Mouse (Mus musculus) embryonic fibroblast, embryonic 13.5 days (primary cell): ENCODE measurements at regions not wholly inside any gene's neighbourhood (a gene's known extent, or its start where the extent isn't known, plus 50 kb on each side); places are given as distances from the start of the nearest gene placed in this dataset.

Experiments
- H3K27ac ChIP-seq: 2 replicates; pipeline ENCODE4 v1.5.1; 2012; ENCODE audit warnings: low read length, control low read depth, inconsistent platforms; ENCODE audit not compliant: insufficient read depth
- H3K4me1 ChIP-seq: 2 replicates; pipeline ENCODE4 v1.6.1; 2011; ENCODE audit warnings: low read length; ENCODE audit not compliant: control insufficient read depth, insufficient read depth
- H3K4me3 ChIP-seq: 2 replicates; pipeline ENCODE4 v1.5.1; 2011; ENCODE audit warnings: mild to moderate bottlenecking, control low read depth, low read length; ENCODE audit not compliant: insufficient read depth
- CTCF ChIP-seq: IDR thresholded peaks from 2 replicates; pipeline ENCODE4 v1.5.1; 2011; ENCODE audit warnings: mild to moderate bottlenecking, control low read depth, low read length, moderate library complexity, borderline replicate concordance; ENCODE audit not compliant: insufficient read depth
- POLR2A ChIP-seq: IDR thresholded peaks from 2 replicates; pipeline ENCODE4 v1.6.1; 2011; ENCODE audit warnings: low read depth, mild to moderate bottlenecking, control low read depth, low read length, moderate library complexity

DNA sequence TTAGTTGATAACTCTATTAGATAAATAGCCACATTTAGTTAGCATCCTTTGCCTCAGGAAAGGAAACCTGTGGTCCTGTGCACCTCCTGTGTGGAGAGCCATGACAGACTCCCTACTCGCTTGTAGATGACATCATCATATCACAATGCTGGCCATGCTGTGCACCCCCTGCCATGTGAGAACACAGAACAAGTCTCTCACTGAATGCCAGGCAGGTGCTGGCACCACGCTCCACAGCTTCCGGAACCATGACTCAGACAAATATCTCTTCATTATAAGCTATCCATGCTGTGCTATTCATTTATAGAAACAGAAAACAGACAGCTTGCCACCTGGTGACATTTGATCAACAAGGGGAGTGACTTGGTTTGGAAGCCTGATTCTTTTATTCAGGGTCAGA is 349.1 kb upstream of the Tmc3 start:
- H3K4me1 ChIP-seq = peaks cover 6% of the 10 kb centered on the region
- no peak for TF ChIP-seq POLR2A
- no peak for TF ChIP-seq CTCF
- no peak overlapping the region for H3K4me3 ChIP-seq
- H3K27ac ChIP-seq = no peak overlapping the region

DNA sequence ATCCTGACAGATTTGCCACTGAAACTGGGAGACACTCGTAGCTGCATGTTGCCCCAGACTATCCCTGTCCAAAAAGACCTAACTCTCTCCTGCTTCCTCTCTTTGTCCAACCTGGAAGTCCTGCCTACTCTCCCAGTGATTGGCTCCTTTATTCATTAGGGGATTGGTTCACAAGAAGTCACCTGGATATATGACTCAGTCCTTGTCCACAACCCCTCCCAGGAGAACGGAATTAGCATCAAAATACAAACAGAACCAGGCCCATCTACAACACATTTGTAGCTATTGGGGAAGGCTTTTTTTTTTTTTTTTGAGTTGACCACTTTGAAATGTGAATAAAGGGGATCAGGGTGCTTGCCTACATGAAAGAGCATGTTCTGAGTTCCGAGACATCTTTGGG is 347.4 kb upstream of the Tmc3 start:
- Histone ChIP-seq H3K27ac (no peak overlapping the region), H3K4me1 (peaks cover 6% of the 10 kb centered on the region), H3K4me3 (no peak overlapping the region)
- TF ChIP-seq POLR2A (no peak), CTCF (no peak)

DNA sequence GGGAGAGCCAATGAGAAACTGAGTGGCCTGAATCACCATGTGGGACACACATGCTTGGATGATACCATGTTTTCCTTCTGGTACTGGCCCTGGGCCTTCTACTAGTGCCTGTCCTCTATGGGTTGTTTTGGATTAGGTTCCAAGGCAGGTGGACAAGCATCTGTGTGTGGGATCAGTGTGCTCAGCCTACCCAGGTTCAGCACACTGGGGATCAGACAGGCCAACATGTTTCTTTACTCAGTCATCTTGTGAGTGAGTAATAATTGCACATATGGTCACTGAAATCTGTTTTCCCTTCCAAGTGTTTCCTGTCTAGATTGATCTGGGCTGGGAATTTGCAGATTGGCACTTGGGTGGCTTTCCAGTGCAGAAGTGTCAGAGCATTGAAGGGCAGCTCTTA is 346.6 kb upstream of the Tmc3 start:
- TF ChIP-seq CTCF (no peak), POLR2A (no peak)
- no peak overlapping the region for H3K27ac ChIP-seq
- no peak overlapping the region for H3K4me3 ChIP-seq
- H3K4me1 ChIP-seq = peaks cover 6% of the 10 kb centered on the region

DNA sequence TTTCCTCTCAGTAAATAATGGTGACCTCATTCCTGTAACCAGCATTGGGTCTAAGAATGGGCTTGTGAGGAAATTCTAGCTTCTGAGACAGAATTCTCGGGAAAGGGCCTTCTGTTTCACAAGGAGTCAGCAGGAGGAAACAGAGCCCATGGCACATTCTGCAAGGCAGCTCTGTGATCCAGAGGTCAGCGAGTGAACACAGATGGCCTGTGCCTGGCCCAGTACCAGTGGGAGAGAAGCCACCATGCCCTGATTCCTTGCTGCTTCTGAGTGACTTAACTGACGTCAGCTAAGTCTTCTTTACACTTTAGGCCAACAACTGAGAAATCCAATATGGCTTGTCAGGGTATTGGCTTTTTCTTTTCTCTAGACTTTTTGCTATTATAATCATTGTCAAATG is 342.5 kb upstream of the Tmc3 start:
- Histone ChIP-seq H3K4me1 (peaks cover 6% of the 10 kb centered on the region), H3K4me3 (no peak overlapping the region), H3K27ac (no peak overlapping the region)
- TF ChIP-seq POLR2A (no peak), CTCF (no peak)

DNA sequence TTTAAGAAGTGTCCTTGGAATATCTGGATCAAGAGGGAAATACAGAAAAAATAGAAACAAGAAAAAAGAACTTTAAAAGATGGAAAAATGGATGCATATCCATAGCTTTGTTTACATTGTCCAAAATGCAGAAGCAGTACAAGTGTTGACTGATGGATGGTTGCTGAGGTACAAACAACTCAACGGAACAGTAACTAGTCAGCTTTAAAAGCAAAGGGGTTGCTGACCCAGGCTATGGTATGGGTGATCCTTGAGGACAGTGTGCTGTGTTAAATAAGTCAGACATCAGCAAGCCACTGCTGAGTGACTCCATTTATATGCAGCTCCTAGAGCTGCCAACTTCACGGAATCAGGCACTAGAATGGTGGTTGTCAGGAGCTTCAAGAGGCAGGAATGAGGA is 338.9 kb upstream of the Tmc3 start:
- Histone ChIP-seq H3K4me3 (no peak overlapping the region), H3K27ac (no peak overlapping the region), H3K4me1 (no peaks in the 10 kb centered on the region)
- no peak for TF ChIP-seq POLR2A
- TF ChIP-seq CTCF = no peak

DNA sequence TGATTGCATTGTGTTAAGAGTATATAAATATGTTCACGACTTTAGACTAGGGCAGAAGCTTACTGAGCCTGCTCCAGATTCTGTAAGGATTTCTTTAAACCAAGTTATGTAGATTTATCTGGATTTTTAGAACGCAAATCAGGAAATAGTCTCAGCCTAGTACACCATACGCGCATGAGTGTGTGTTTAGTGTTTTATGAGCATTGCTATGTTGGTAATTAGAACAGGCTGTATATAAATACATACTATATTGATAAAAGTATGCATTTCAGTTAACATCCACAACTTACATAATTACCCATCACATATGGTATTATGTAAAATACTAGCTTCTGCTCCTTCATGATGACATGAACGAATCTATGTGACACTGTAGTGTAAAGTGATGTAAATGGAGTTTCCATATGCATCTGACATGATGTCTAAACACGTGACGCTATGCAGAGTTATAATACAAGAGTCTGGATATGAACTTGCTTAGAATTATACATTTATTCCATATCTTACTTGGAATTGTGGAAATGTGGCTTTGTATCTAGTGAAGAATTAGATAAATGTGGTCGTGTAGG is 332.6 kb upstream of the Tmc3 start:
- no peaks in the 10 kb centered on the region for H3K4me1 ChIP-seq
- no peak overlapping the region for H3K27ac ChIP-seq
- TF ChIP-seq CTCF (no peak), POLR2A (no peak)
- no peak overlapping the region for H3K4me3 ChIP-seq

DNA sequence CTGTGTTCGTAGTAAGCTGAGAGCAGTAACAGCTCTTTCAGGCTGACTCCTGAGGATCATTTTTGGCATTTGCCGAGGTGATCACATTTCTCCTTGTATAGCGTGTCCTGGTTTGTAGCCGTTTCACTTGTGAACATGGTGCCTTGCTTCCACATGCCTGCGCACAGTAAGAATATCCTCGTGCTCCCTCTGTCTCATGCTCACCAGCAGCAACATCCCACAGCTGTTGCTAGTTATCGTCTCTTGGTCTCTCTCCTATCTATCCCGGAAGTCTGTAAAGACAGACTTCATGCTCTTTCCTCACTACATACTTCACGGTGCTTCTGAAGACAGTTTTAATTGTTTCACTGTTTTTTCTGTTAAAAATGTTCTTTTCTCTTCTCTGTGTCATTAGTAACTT is 331.7 kb upstream of the Tmc3 start:
- TF ChIP-seq POLR2A = no peak
- no peak for TF ChIP-seq CTCF
- no peak overlapping the region for H3K4me3 ChIP-seq
- no peak overlapping the region; the same call in 1 of the 2 replicates for H3K27ac ChIP-seq
- H3K4me1 ChIP-seq = no peaks in the 10 kb centered on the region

DNA sequence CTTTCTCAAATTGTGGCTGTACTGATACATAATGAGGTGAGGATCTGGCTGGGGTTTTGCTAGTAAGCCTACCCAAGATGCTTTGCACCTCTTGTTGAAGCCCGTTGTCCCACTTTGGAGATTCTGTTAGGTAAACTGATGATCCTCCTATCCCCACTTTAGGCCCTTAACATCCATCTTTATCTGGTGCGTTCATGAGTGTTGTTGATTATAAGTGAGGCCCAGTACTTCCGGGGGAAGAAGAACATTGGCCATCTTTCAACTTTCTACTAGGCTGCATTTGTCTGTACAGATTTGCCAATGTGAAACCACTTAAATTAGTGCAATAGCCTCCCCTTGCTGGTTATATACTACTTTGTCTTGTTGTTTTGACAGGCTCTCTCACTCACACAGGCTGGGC is 331.3 kb upstream of the Tmc3 start:
- TF ChIP-seq CTCF (no peak), POLR2A (no peak)
- Histone ChIP-seq H3K4me3 (no peak overlapping the region), H3K27ac (no peak overlapping the region; the same call in 1 of the 2 replicates), H3K4me1 (no peaks in the 10 kb centered on the region)

DNA sequence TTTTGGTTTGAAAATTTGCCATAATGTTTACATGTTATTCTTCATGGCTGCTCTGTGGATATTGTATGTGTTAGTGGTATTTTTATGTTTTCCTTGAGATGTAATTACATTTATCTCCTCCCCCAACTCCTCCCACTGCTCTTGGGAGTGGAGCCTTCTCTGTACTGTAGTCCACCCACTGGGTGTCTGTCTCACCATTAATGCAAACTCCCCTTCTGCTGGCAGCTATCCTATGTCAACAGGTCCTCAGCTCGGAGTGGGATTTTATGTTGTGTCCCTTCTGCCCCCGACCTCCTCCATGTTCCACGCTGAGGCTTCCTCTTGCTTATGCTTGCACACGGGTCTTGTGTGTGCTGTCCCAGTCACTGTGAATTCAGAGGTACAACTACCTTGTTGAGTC is 330.3 kb upstream of the Tmc3 start:
- no peak overlapping the region for H3K27ac ChIP-seq
- no peak for TF ChIP-seq POLR2A
- no peak for TF ChIP-seq CTCF
- no peak overlapping the region for H3K4me3 ChIP-seq
- no peaks in the 10 kb centered on the region for H3K4me1 ChIP-seq

DNA sequence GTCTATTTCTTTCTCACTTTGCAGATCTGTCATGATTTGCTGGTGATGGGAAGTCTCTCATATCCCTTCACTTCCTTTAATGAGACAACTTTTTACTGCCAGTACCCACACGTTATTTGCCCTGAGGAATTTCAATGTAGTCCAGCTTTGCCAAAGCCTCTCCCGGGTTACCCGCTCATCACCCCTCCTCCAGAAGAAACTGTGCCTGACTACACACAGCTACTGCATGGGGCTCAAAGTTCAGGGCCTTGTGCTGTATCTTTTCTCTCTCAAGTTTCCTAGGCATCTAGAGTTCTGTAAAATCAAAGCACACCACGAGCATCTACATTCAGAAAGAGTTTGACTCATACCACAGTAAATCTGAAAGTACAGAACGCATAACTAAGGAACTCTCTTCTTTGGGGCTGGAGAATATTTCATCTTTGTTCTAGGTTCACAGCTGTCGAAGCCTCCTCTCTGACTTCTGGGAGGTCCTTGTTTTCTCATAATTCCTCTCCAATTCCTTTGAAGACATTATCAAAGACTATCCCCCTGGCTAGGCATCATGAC is 328.4 kb upstream of the Tmc3 start:
- Histone ChIP-seq H3K4me3 (no peak overlapping the region), H3K4me1 (peaks cover 2% of the 10 kb centered on the region; the same call in 1 of the 2 replicates)
- TF ChIP-seq CTCF (no peak), POLR2A (no peak)

DNA sequence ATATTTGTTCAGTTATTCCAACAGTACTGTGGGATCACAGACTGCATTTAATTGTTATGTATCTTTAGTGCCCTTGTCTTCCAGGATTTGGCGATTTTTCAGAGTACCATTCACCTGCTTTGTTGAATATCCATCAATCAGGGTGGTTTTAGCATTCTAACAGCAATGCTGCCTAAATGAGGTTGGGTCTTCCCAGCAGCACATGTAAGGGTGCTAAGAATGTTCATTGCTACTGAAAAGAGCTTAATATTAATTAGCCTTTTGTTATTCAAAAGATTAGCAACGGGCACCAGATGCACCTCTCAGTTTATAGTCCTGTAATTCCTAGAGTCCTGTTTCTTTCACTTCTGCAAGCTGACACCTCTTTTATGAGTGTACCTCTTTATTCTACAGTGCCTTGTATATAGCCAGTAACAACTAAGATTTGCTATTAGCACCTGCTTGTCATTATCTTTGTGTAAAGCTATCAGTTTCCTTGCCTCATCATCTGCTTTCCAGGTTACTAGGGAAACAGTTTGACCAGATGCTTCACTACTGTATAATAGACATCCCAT is 326.3 kb upstream of the Tmc3 start:
- Histone ChIP-seq H3K27ac (no peak overlapping the region), H3K4me3 (no peak overlapping the region), H3K4me1 (peaks cover 4% of the 10 kb centered on the region; the same call in 1 of the 2 replicates)
- TF ChIP-seq POLR2A = no peak
- TF ChIP-seq CTCF = no peak

More for the DNA sequence above, 328.4 kb upstream of the Tmc3 start:
- no peak overlapping the region for H3K27ac ChIP-seq
